Mouse (Mus musculus) intestine, embryonic 14.5 days (tissue): ENCODE measurements around the gene Lmtk2. TPM values are rescaled to one million over a fixed set of nuclear protein-coding genes. Genes with fewer than 3 reads are reported as not detected.

Experiments used
- ATAC-seq: fragments of 200-750 bp; cut with Nextera tagmentation; replicated peaks from 2 replicates; pipeline ENCODE4 v1.8.0; 2017; ENCODE audit warnings: low read depth, moderate number of reproducible peaks, moderate TSS enrichment, moderate library complexity; ENCODE audit not compliant: low FRiP score, low TSS enrichment
- DNase-seq: peaks from one replicate; pipeline ENCODE4 v3.0.0-alpha.2; 2018; ENCODE audit warnings: low spot score
- H3K27ac ChIP-seq: fragments of 300-500 bp; sonication (generic); 2 replicates; pipeline ENCODE4 v1.5.1; 2014; ENCODE audit warnings: low read depth, mild to moderate bottlenecking, control low read depth
- H3K27me3 ChIP-seq: fragments of 300-500 bp; sonication (generic); replicated peaks from 2 replicates; pipeline ENCODE4 v1.6.1; 2014; ENCODE audit warnings: low read length, control low read depth; ENCODE audit not compliant: control insufficient read depth, insufficient read depth
- H3K36me3 ChIP-seq: fragments of 300-500 bp; sonication (generic); 2 replicates; pipeline ENCODE4 v1.6.1; 2014; ENCODE audit warnings: low read length, control low read depth; ENCODE audit not compliant: control insufficient read depth, insufficient read depth
- H3K4me1 ChIP-seq: fragments of 300-500 bp; sonication (generic); replicated peaks from 2 replicates; pipeline ENCODE4 v1.6.1; 2014; ENCODE audit warnings: low read length, control low read depth, mixed read lengths; ENCODE audit not compliant: control insufficient read depth, insufficient read depth
- H3K4me2 ChIP-seq: fragments of 300-500 bp; sonication (generic); 2 replicates; pipeline ENCODE4 v1.6.1; 2014; ENCODE audit warnings: low read length
- H3K4me3 ChIP-seq: fragments of 300-500 bp; sonication (generic); 2 replicates; pipeline ENCODE4 v1.5.1; 2014; ENCODE audit warnings: low read depth, low read length, control low read depth, mixed read lengths
- H3K9ac ChIP-seq: fragments of 300-500 bp; sonication (generic); 2 replicates; pipeline ENCODE4 v1.6.1; 2014; ENCODE audit warnings: mild to moderate bottlenecking, low read length
- H3K9me3 ChIP-seq: fragments of 300-500 bp; sonication (generic); 2 replicates; pipeline ENCODE4 v1.6.1; 2016; ENCODE audit warnings: low read length, control low read depth; ENCODE audit not compliant: control insufficient read depth
- WGBS: fragments of 180-500 bp; shearing (Covaris S2); extraction: QIAGEN DNeasy Blood & Tissue Kit; methylation state at CpG from one replicate; pipeline ENCODE4 v1.1.7; 2014; 5-methylcytosine and 5-hydroxymethylcytosine counted together
- polyA plus RNA-seq: library from polyadenylated mRNA; unstranded; fragments of >200 nt; fragmentation: Nextera tagmentation; extraction: Ambion mirVana; gene quantifications from 2 replicates; pipeline ENCODE4 v1.2.1, GENCODE M21; 2014

Lmtk2 gene
- polyA plus RNA-seq, 1 experiment from 2014 or later: 5.9 TPM

DNA sequence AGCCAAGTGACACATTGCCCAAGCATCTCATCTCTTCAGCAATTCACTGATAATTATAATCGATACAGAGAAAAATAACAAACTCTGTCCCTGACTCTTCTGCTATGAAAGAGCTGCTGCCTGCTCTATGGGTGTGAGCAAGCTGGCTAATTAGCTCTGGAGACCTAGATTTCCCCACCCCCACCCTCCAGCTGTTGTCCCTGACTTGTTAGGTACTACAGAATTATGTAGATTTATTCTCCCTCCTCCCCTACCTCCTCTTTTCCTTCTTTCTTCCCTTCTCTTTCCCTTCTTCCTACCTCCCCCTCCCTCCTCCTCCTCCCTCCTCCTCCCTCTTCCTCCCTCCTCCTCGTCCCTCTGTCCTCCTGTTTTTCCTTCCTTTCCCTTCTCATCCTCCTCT, 19.4 kb upstream of the Lmtk2 start:
- no peak for DNase-seq
- Histone ChIP-seq H3K27me3 (no peaks in the 10 kb centered on the region), H3K4me2 (no peak overlapping the region), H3K9ac (no peak overlapping the region), H3K36me3 (no peaks in the 10 kb centered on the region), H3K9me3 (no peaks in the 10 kb centered on the region), H3K4me3 (no peak overlapping the region), H3K27ac (no peak overlapping the region), H3K4me1 (no peaks in the 10 kb centered on the region)
- 44% methylated on average over 2 of the region's 2 CpGs for WGBS
- no peak for ATAC-seq

DNA sequence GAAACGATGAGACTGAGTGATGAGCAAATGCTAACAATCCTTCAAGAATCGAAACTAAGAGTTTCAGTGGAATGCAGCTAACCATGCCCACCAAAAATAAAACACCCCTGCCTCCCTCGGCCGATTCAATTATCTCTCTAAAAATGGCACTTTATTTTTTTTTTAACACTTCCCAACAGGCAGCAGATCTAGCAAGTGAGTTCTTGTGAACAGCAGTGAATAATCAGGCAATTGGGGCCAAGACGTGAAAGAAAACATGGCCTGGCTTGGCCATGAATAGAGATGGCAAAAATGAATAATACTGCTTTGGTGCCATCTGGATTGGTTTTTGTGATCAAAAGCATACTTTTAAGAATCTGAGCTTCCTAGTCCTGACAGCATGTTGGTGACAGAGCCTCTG, 18.2 kb upstream of the Lmtk2 start:
- no peak overlapping the region for H3K4me3 ChIP-seq
- no peak overlapping the region for H3K9ac ChIP-seq
- H3K36me3 ChIP-seq: no peaks in the 10 kb centered on the region
- no peaks in the 10 kb centered on the region for H3K4me1 ChIP-seq
- H3K27me3 ChIP-seq: no peaks in the 10 kb centered on the region
- no peak overlapping the region for H3K27ac ChIP-seq
- no peaks in the 10 kb centered on the region for H3K9me3 ChIP-seq
- 92% methylated on average over 5 of the region's 5 CpGs for WGBS
- H3K4me2 ChIP-seq: no peak overlapping the region
- DNase-seq (no peak), ATAC-seq (no peak)

DNA sequence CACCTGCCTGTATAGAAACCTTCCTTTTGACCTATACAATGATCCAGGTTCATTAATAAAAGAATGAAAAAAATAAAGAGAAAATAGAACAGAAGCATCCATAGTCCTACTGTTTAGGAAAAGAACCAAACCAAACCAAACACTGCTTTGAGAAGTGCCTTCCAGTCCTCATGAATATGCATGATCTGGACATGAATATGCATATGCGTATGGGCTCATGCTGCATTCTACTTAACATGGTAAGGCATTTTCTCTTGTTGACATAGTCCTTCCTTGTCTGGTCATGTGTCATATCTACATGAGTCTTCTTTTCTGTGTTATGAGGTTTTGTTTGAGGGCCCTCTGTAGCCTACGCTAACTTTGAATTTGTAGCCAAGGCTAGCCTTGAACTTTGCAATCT, 16.7 kb upstream of the Lmtk2 start:
- no peaks in the 10 kb centered on the region for H3K36me3 ChIP-seq
- H3K4me3 ChIP-seq: no peak overlapping the region
- 96% methylated on average over 2 of the region's 2 CpGs for WGBS
- no peaks in the 10 kb centered on the region for H3K27me3 ChIP-seq
- H3K9me3 ChIP-seq: no peaks in the 10 kb centered on the region
- H3K4me2 ChIP-seq: no peak overlapping the region
- ATAC-seq (no peak), DNase-seq (no peak)
- H3K9ac ChIP-seq: no peak overlapping the region
- no peak overlapping the region for H3K27ac ChIP-seq
- no peaks in the 10 kb centered on the region for H3K4me1 ChIP-seq

DNA sequence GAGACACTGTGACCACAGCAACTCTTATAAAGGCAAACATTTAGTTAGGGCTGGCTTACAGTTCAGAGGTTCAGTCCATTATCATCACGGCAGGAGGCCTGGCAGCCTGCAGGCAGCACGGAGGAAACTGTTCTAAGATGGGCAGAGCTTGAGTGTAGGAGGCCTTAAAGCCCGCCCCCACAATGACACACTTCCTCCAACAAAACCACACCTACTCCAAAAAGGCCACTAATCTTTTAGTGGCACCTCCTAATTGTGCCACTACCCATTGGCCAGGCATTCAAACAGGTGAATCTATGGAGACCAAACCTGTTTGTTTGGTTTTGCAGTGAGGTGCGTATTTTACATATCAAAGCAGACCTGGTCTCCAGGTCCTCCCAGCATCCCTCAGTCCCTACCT, 16.0 kb upstream of the Lmtk2 start:
- DNase-seq: no peak
- H3K9ac ChIP-seq: no peak overlapping the region
- no peaks in the 10 kb centered on the region for H3K4me1 ChIP-seq
- no peak overlapping the region for H3K4me2 ChIP-seq
- no peaks in the 10 kb centered on the region for H3K27me3 ChIP-seq
- H3K4me3 ChIP-seq: no peak overlapping the region
- no peak overlapping the region for H3K27ac ChIP-seq
- no peak for ATAC-seq
- H3K36me3 ChIP-seq: no peaks in the 10 kb centered on the region
- H3K9me3 ChIP-seq: no peaks in the 10 kb centered on the region
- 68% methylated on average over 4 of the region's 4 CpGs for WGBS

DNA sequence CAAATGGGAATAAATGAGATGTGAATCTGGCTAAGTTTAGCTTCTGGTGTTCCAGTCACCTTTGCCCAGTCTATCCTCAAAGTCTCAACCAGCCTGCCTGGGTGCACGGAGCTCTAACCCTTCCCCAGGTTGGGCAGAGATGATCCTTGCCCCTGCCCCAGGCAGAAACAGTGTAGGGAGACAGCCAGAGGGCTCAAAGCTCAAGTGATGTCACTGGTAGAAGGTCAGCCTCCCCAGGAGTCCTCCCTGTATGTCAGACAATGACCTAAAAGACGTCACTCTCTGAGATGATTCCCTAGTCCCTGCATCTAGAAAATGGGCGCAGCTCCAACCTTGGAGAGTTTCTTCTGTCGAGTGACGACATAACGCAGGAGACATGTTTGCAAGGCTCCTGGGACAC, 14.5 kb upstream of the Lmtk2 start:
- no peak for ATAC-seq

DNA sequence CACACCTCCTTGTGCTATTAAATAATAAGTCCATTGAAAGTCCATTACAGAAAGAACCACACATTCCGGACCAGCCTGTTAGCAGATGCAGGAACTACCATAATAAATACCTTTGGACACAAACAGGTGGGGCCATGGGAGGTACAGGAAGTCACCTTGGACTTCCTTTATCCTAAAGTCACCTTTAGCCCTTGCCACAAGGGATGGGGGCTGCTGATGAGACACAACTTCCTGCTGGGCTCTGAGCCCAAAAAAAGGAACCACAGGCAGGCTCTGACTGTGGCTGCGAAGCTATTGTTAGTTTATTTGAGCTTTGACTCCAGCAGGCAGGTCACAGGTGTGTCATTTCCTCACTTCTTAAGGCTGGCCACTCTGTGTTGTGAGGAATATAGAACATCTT, 13.7 kb upstream of the Lmtk2 start:
- Histone ChIP-seq H3K27me3 (no peaks in the 10 kb centered on the region), H3K4me2 (no peak overlapping the region), H3K9ac (no peak overlapping the region), H3K27ac (no peak overlapping the region), H3K9me3 (no peaks in the 10 kb centered on the region), H3K4me1 (no peaks in the 10 kb centered on the region), H3K36me3 (no peaks in the 10 kb centered on the region), H3K4me3 (no peak overlapping the region)
- 48% methylated on average over 2 of the region's 2 CpGs for WGBS
- ATAC-seq: no peak
- DNase-seq: no peak

More for the DNA sequence above, 14.5 kb upstream of the Lmtk2 start:
- Histone ChIP-seq H3K27ac (no peak overlapping the region), H3K4me2 (no peak overlapping the region), H3K9ac (no peak overlapping the region), H3K36me3 (no peaks in the 10 kb centered on the region), H3K9me3 (no peaks in the 10 kb centered on the region), H3K27me3 (no peaks in the 10 kb centered on the region), H3K4me3 (no peak overlapping the region), H3K4me1 (no peaks in the 10 kb centered on the region)
- WGBS: 79% methylated on average over 6 of the region's 6 CpGs
- no peak for DNase-seq

DNA sequence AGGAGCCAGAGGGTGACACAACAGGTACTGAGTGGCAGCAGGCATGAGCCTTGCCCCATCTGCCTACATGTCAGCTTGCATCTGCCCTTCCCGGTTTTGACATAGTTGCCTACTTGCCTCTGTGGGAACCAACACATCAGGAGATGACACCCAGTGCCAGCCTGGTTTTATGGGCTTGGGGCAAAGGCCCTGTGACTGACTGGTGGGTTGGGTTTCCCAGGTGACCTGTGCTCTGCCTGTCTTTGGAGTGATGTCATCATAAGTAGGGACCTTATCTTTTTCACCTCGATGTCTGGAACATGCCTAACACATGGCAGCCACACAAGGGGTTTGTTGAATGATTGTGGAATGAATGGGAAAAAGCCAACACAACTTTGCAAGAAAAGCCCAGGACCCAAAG, 11.9 kb upstream of the Lmtk2 start:
- ATAC-seq: no peak
- H3K9me3 ChIP-seq: no peaks in the 10 kb centered on the region
- no peak overlapping the region for H3K27ac ChIP-seq
- H3K9ac ChIP-seq: no peak overlapping the region
- H3K4me2 ChIP-seq: no peak overlapping the region
- no peaks in the 10 kb centered on the region for H3K4me1 ChIP-seq
- H3K4me3 ChIP-seq: no peak overlapping the region
- no peak for DNase-seq
- H3K27me3 ChIP-seq: no peaks in the 10 kb centered on the region
- 77% methylated on average over 2 of the region's 2 CpGs for WGBS
- H3K36me3 ChIP-seq: no peaks in the 10 kb centered on the region

DNA sequence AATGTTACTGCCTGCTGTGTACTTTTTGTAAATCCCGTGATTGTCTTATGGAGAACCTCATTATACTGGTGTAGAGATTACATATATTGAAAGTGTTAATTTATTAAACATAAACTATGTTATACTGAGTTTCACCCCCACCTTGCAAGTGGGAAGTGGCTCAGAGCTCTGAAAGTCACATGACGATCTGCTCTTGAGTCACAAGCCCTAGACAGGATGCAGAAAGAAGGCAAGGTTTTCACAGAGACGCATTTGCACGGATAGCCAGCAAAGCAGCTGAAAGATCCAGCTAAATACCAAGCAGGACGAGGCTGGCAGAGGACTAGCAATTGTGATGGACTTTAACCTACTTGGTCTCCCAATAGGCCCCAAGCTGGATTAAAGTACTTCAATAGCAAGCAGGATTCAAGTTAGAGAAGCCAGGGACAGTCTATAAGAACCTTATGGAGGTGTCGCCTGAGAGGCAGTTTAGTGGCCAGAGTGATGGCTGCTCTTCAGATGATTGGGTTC, 4.7 kb upstream of the Lmtk2 start:
- DNase-seq (no peak), ATAC-seq (no peak)
- H3K4me3 ChIP-seq: no peak overlapping the region
- no peaks in the 10 kb centered on the region for H3K27me3 ChIP-seq
- no peak overlapping the region for H3K4me2 ChIP-seq
- H3K9me3 ChIP-seq: no peaks in the 10 kb centered on the region
- no peak overlapping the region for H3K27ac ChIP-seq
- H3K9ac ChIP-seq: no peak overlapping the region
- 76% methylated on average over 6 of the region's 6 CpGs for WGBS
- H3K36me3 ChIP-seq: no peaks in the 10 kb centered on the region
- no peaks in the 10 kb centered on the region; the same call in 1 of the 2 replicates for H3K4me1 ChIP-seq

DNA sequence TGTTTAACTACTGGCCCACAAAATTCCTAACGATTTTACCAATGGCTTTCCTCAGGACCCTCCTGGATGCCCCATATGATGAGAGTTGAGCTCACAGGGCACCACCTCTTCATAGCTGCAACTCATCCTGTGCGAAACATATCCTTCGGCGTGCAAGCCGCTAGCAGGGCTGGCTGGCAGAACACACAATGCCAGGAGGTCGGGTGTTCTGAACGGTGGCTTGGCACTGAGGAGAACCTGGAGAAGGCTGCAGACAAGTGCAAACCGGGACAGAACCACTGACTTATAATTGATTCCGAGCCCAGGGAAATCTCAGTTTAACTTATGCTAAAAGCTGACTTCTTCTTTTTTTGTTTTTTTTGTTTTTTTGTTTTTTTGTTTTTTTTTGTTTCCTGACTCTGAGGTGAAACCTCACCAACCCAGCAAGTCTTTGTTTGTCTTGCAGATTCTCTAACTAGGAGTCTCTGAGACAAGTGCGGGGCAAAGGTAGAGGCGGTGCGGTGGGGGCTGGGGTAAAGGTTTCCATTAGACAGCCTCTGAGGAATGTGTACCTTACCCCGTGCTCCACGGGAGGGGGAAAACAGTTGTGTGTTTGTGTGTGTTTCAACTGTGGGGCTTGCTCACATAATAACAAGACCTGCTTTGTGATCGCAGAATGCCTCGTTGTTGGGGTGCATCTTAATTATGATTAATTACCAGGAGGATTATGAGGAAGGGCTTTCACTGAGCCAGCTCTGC, 2.2 kb upstream of the Lmtk2 start:
- peaks cover 4% of the 10 kb centered on the region for H3K4me1 ChIP-seq
- H3K9me3 ChIP-seq: no peaks in the 10 kb centered on the region
- H3K36me3 ChIP-seq: no peaks in the 10 kb centered on the region
- no peak overlapping the region for H3K9ac ChIP-seq
- ATAC-seq (no peak), DNase-seq (peak; percentile 59)
- H3K27me3 ChIP-seq: no peaks in the 10 kb centered on the region
- H3K4me3 ChIP-seq: no peak overlapping the region
- H3K27ac ChIP-seq: no peak overlapping the region
- 58% methylated on average over 16 of the region's 16 CpGs for WGBS
- no peak overlapping the region for H3K4me2 ChIP-seq
